Mouse (Mus musculus) fat pad, adult 2 months (tissue): ENCODE results near the gene S1pr4.

ENCODE experiments used
- DNase-seq: peaks from one replicate; pipeline ENCODE4 v3.0.0-alpha.2; 2011; ENCODE audit warnings: low read depth, low spot score; ENCODE audit errors: extremely low read depth

Gene S1pr4

GRCm38 (mm10) chr10:81500032-81500431 is at the start of gene S1pr4:
TSS of gene S1pr4 (minus strand) at chr10:81500132.
- DNase-seq = no peak

- DNase-seq = no peak
These were observed 49.0 kb upstream of the S1pr4 start for GRCm38 (mm10) chr10:81548944-81549343.

- DNase-seq = no peak
These were observed 47.0 kb upstream of the S1pr4 start for GRCm38 (mm10) chr10:81546788-81547571.

GRCm38 (mm10) chr10:81546332-81546731 is 46.4 kb upstream of the S1pr4 start:
- DNase-seq = no peak

GRCm38 (mm10) chr10:81545161-81545747 is 45.3 kb upstream of the S1pr4 start, which contains the start of gene Gna11:
TSS of gene Gna11 (minus strand) at chr10:81545190.
- peak; percentile 56 for DNase-seq

GRCm38 (mm10) chr10:81544296-81545160 is 44.6 kb upstream of the S1pr4 start:
- no peak for DNase-seq

GRCm38 (mm10) chr10:81543633-81544032 is 43.7 kb upstream of the S1pr4 start:
- DNase-seq = no peak

GRCm38 (mm10) chr10:81542727-81543460 is 43.0 kb upstream of the S1pr4 start:
- DNase-seq = no peak

GRCm38 (mm10) chr10:81541803-81542202 is 41.9 kb upstream of the S1pr4 start:
- no peak for DNase-seq

GRCm38 (mm10) chr10:81541363-81541762 is 41.4 kb upstream of the S1pr4 start:
- DNase-seq = no peak

GRCm38 (mm10) chr10:81538321-81539048 is 38.6 kb upstream of the S1pr4 start:
- no peak for DNase-seq

GRCm38 (mm10) chr10:81537429-81537828 is 37.5 kb upstream of the S1pr4 start:
- no peak for DNase-seq

- no peak for DNase-seq
These were observed 36.8 kb upstream of the S1pr4 start for GRCm38 (mm10) chr10:81536734-81537133.

- no peak for DNase-seq
These were observed 34.9 kb upstream of the S1pr4 start for GRCm38 (mm10) chr10:81534826-81535225.

- no peak for DNase-seq
These were observed 26.8 kb upstream of the S1pr4 start for GRCm38 (mm10) chr10:81526779-81527178.

- DNase-seq = no peak
These were observed 25.2 kb upstream of the S1pr4 start for GRCm38 (mm10) chr10:81525017-81525694.

- DNase-seq = no peak
These were observed 24.2 kb upstream of the S1pr4 start, which contains the start of gene Gna15 for GRCm38 (mm10) chr10:81524051-81524605. TSS of gene Gna15 (minus strand) at chr10:81524225.

- no peak for DNase-seq
These were observed 23.6 kb upstream of the S1pr4 start for GRCm38 (mm10) chr10:81523570-81523969.

- no peak for DNase-seq
These were observed 23.2 kb upstream of the S1pr4 start for GRCm38 (mm10) chr10:81523142-81523541.
